Mouse (Mus musculus) limb, embryonic 12.5 days (tissue): ENCODE measurements at regions not wholly inside any gene's neighbourhood (a gene's known extent, or its start where the extent isn't known, plus 50 kb on each side); places are given as distances from the start of the nearest gene placed in this dataset.

Experiments
- ATAC-seq: fragments of 200-750 bp; cut with Nextera tagmentation; 2 replicates; pipeline ENCODE4 v1.8.0; 2017; ENCODE audit warnings: low read depth, moderate TSS enrichment; ENCODE audit not compliant: insufficient number of reproducible peaks, insufficient read depth, low FRiP score, low TSS enrichment
- H3K27ac ChIP-seq: fragments of 300-500 bp; sonication (generic); 2 replicates; pipeline ENCODE4 v1.5.1; 2016; ENCODE audit warnings: mild to moderate bottlenecking, moderate library complexity
- H3K27me3 ChIP-seq: fragments of 300-500 bp; sonication (generic); 2 replicates; pipeline ENCODE4 v1.6.1; 2016; ENCODE audit warnings: mild to moderate bottlenecking, moderate library complexity
- H3K36me3 ChIP-seq: fragments of 300-500 bp; sonication (generic); 2 replicates; pipeline ENCODE4 v1.6.1; 2016; ENCODE audit warnings: mild to moderate bottlenecking, moderate library complexity
- H3K4me1 ChIP-seq: fragments of 300-500 bp; sonication (generic); replicated peaks from 2 replicates; pipeline ENCODE4 v1.6.1; 2016
- H3K4me2 ChIP-seq: fragments of 300-500 bp; sonication (generic); 2 replicates; pipeline ENCODE4 v1.6.1; 2016; ENCODE audit warnings: mild to moderate bottlenecking, moderate library complexity
- H3K4me3 ChIP-seq: fragments of 300-500 bp; sonication (generic); replicated peaks from 2 replicates; pipeline ENCODE4 v1.5.1; 2016; ENCODE audit warnings: mild to moderate bottlenecking
- H3K9ac ChIP-seq: fragments of 300-500 bp; sonication (generic); replicated peaks from 2 replicates; pipeline ENCODE4 v1.6.1; 2016; ENCODE audit warnings: mild to moderate bottlenecking, moderate library complexity
- H3K9me3 ChIP-seq: fragments of 300-500 bp; sonication (generic); 2 replicates; pipeline ENCODE4 v1.6.1; 2016; ENCODE audit warnings: mild to moderate bottlenecking, moderate library complexity
- WGBS: fragments of 180-500 bp; shearing (Covaris S2); methylation state at CpG from one replicate; pipeline ENCODE4 v1.1.7; 2016; 5-methylcytosine and 5-hydroxymethylcytosine counted together

- WGBS = 18% methylated on average over 14 of the region's 14 CpGs
- H3K4me2 ChIP-seq = peak overlapping the region; percentile 37
- H3K27me3 ChIP-seq = no peaks in the 10 kb centered on the region
- H3K36me3 ChIP-seq = no peaks in the 10 kb centered on the region
- H3K4me1 ChIP-seq = peaks cover 14% of the 10 kb centered on the region
- H3K27ac ChIP-seq = 0 out of 2 replicates have a peak overlapping the region, but pooled peaks have one; percentile 4
- H3K4me3 ChIP-seq = no peak overlapping the region
- no peak overlapping the region for H3K9ac ChIP-seq
- no peak for ATAC-seq
- H3K9me3 ChIP-seq = peaks cover 8% of the 10 kb centered on the region; the same call in 1 of the 2 replicates
Measured at GRCm38 (mm10) chr14:24606444-24607173, 119.7 kb downstream of the Rps24 start.

- Histone ChIP-seq H3K4me1 (peaks cover 14% of the 10 kb centered on the region), H3K9ac (no peak overlapping the region), H3K36me3 (no peaks in the 10 kb centered on the region), H3K4me3 (no peak overlapping the region), H3K27me3 (no peaks in the 10 kb centered on the region), H3K27ac (no peak overlapping the region), H3K9me3 (peaks cover 6% of the 10 kb centered on the region; the same call in 1 of the 2 replicates), H3K4me2 (no peak overlapping the region)
- no peak for ATAC-seq
- WGBS = 65% methylated on average over 1 of the region's 1 CpGs
Measured at GRCm38 (mm10) chr14:24608356-24608755, 121.4 kb downstream of the Rps24 start.

GRCm38 (mm10) chr14:24612254-24612995, 125.5 kb downstream of the Rps24 start:
- H3K9me3 ChIP-seq = 0 out of 2 replicates have a peak, but pooled peaks cover 4% of the 10 kb centered on the region
- 0 out of 2 replicates have a peak, but pooled peaks cover 1% of the 10 kb centered on the region for H3K27me3 ChIP-seq
- H3K36me3 ChIP-seq = no peaks in the 10 kb centered on the region
- no peak overlapping the region for H3K27ac ChIP-seq
- no peak overlapping the region for H3K4me3 ChIP-seq
- 0 out of 2 replicates have a peak, but pooled peaks cover under 1% of the 10 kb centered on the region for H3K4me1 ChIP-seq
- 77% methylated on average over 4 of the region's 4 CpGs for WGBS
- no peak overlapping the region for H3K4me2 ChIP-seq
- no peak for ATAC-seq
- no peak overlapping the region for H3K9ac ChIP-seq

GRCm38 (mm10) chr14:24615776-24616175, 128.9 kb downstream of the Rps24 start:
- 0 out of 2 replicates have a peak, but pooled peaks cover 5% of the 10 kb centered on the region for H3K27me3 ChIP-seq
- H3K4me3 ChIP-seq = no peak overlapping the region
- no peak overlapping the region for H3K27ac ChIP-seq
- no peaks in the 10 kb centered on the region for H3K9me3 ChIP-seq
- WGBS = 92% methylated on average over 3 of the region's 3 CpGs
- H3K9ac ChIP-seq = no peak overlapping the region
- peaks cover 6% of the 10 kb centered on the region; the same call in 1 of the 2 replicates for H3K4me1 ChIP-seq
- ATAC-seq = no peak
- no peaks in the 10 kb centered on the region for H3K36me3 ChIP-seq
- no peak overlapping the region for H3K4me2 ChIP-seq

- H3K4me1 ChIP-seq = peaks cover 6% of the 10 kb centered on the region; the same call in 1 of the 2 replicates
- ATAC-seq = no peak
- no peak overlapping the region for H3K4me2 ChIP-seq
- WGBS = 69% methylated on average over 10 of the region's 10 CpGs
- no peaks in the 10 kb centered on the region for H3K9me3 ChIP-seq
- no peak overlapping the region for H3K9ac ChIP-seq
- H3K4me3 ChIP-seq = no peak overlapping the region
- H3K36me3 ChIP-seq = no peaks in the 10 kb centered on the region
- 0 out of 2 replicates have a peak, but pooled peaks cover 5% of the 10 kb centered on the region for H3K27me3 ChIP-seq
- no peak overlapping the region for H3K27ac ChIP-seq
Measured at GRCm38 (mm10) chr14:24616306-24617125, 129.6 kb downstream of the Rps24 start.

GRCm38 (mm10) chr14:24617126-24617375, 130.1 kb downstream of the Rps24 start:
- H3K27ac ChIP-seq = no peak overlapping the region
- no peak overlapping the region for H3K9ac ChIP-seq
- ATAC-seq = no peak
- no peak overlapping the region for H3K4me2 ChIP-seq
- no peaks in the 10 kb centered on the region for H3K9me3 ChIP-seq
- H3K27me3 ChIP-seq = 0 out of 2 replicates have a peak, but pooled peaks cover 5% of the 10 kb centered on the region
- no peak overlapping the region for H3K4me3 ChIP-seq
- peaks cover 6% of the 10 kb centered on the region; the same call in 1 of the 2 replicates for H3K4me1 ChIP-seq
- H3K36me3 ChIP-seq = no peaks in the 10 kb centered on the region
- WGBS = 52% methylated on average over 3 of the region's 3 CpGs

- Histone ChIP-seq H3K4me1 (peaks cover 6% of the 10 kb centered on the region; the same call in 1 of the 2 replicates), H3K27ac (no peak overlapping the region), H3K4me2 (no peak overlapping the region), H3K9me3 (no peaks in the 10 kb centered on the region), H3K4me3 (no peak overlapping the region), H3K27me3 (0 out of 2 replicates have a peak, but pooled peaks cover 5% of the 10 kb centered on the region), H3K36me3 (no peaks in the 10 kb centered on the region), H3K9ac (no peak overlapping the region)
- ATAC-seq = no peak
- 75% methylated on average over 10 of the region's 10 CpGs for WGBS
Measured at GRCm38 (mm10) chr14:24617393-24617861, 130.5 kb downstream of the Rps24 start.

- no peak overlapping the region for H3K27ac ChIP-seq
- H3K36me3 ChIP-seq = no peaks in the 10 kb centered on the region
- H3K4me3 ChIP-seq = no peak overlapping the region
- 0 out of 2 replicates have a peak, but pooled peaks cover 5% of the 10 kb centered on the region for H3K27me3 ChIP-seq
- peaks cover 6% of the 10 kb centered on the region; the same call in 1 of the 2 replicates for H3K4me1 ChIP-seq
- no peaks in the 10 kb centered on the region for H3K9me3 ChIP-seq
- no peak overlapping the region for H3K4me2 ChIP-seq
- no peak overlapping the region for H3K9ac ChIP-seq
- 70% methylated on average over 15 of the region's 16 CpGs for WGBS
- no peak for ATAC-seq
Measured at GRCm38 (mm10) chr14:24618226-24619038, 131.5 kb downstream of the Rps24 start.

- H3K9ac ChIP-seq = no peak overlapping the region
- WGBS = 83% methylated on average over 1 of the region's 1 CpGs
- H3K27ac ChIP-seq = no peak overlapping the region
- no peak for ATAC-seq
- peaks cover under 1% of the 10 kb centered on the region; the same call in 1 of the 2 replicates for H3K9me3 ChIP-seq
- no peaks in the 10 kb centered on the region for H3K36me3 ChIP-seq
- 0 out of 2 replicates have a peak, but pooled peaks cover 6% of the 10 kb centered on the region for H3K4me1 ChIP-seq
- H3K4me3 ChIP-seq = no peak overlapping the region
- no peak overlapping the region for H3K4me2 ChIP-seq
- H3K27me3 ChIP-seq = no peaks in the 10 kb centered on the region
Measured at GRCm38 (mm10) chr14:24631994-24632393, 145.1 kb downstream of the Rps24 start.

GRCm38 (mm10) chr14:24641853-24642252, 154.9 kb downstream of the Rps24 start:
- Histone ChIP-seq H3K27me3 (no peaks in the 10 kb centered on the region), H3K9ac (no peak overlapping the region), H3K4me3 (no peak overlapping the region), H3K36me3 (no peaks in the 10 kb centered on the region), H3K27ac (no peak overlapping the region), H3K4me2 (no peak overlapping the region), H3K4me1 (peaks cover 20% of the 10 kb centered on the region), H3K9me3 (no peaks in the 10 kb centered on the region)
- WGBS = 52% methylated on average over 5 of the region's 5 CpGs
- no peak for ATAC-seq
